Mouse (Mus musculus) midbrain, embryonic 13.5 days (tissue): ENCODE data around the gene Ikzf5. TPM values are rescaled to one million over a fixed set of nuclear protein-coding genes. Genes with fewer than 3 reads are reported as not detected.
"Not testable (repeated sequence)": the region's sequence is repeated elsewhere in the genome, so short reads cannot be mapped to it uniquely, and the experiment has no call there.

Source experiments
- ATAC-seq: fragments of 200-750 bp; cut with Nextera tagmentation; 2 replicates; pipeline ENCODE4 v1.8.0; 2017; ENCODE audit warnings: mild to moderate bottlenecking, moderate TSS enrichment, moderate library complexity
- H3K27ac ChIP-seq: fragments of 300-500 bp; sonication (generic); 2 replicates; pipeline ENCODE4 v1.5.1; 2015; ENCODE audit warnings: inconsistent platforms, mild to moderate bottlenecking, moderate library complexity
- H3K27me3 ChIP-seq: fragments of 300-500 bp; sonication (generic); 2 replicates; pipeline ENCODE4 v1.6.1; 2015; ENCODE audit warnings: mild to moderate bottlenecking, inconsistent platforms
- H3K36me3 ChIP-seq: fragments of 300-500 bp; sonication (generic); 2 replicates; pipeline ENCODE4 v1.6.1; 2015; ENCODE audit warnings: mild to moderate bottlenecking, inconsistent platforms
- H3K4me1 ChIP-seq: fragments of 300-500 bp; sonication (generic); replicated peaks from 2 replicates; pipeline ENCODE4 v1.6.1; 2015; ENCODE audit warnings: inconsistent platforms
- H3K4me2 ChIP-seq: fragments of 300-500 bp; sonication (generic); replicated peaks from 2 replicates; pipeline ENCODE4 v1.6.1; 2015; ENCODE audit warnings: moderate library complexity, mild to moderate bottlenecking, inconsistent platforms
- H3K4me3 ChIP-seq: fragments of 300-500 bp; sonication (generic); replicated peaks from 2 replicates; pipeline ENCODE4 v1.5.1; 2015; ENCODE audit warnings: mild to moderate bottlenecking, inconsistent platforms
- H3K9ac ChIP-seq: fragments of 300-500 bp; sonication (generic); replicated peaks from 2 replicates; pipeline ENCODE4 v1.6.1; 2015; ENCODE audit warnings: mild to moderate bottlenecking, inconsistent platforms
- H3K9me3 ChIP-seq: fragments of 300-500 bp; sonication (generic); 2 replicates; pipeline ENCODE4 v1.6.1; 2016; ENCODE audit warnings: mild to moderate bottlenecking, inconsistent platforms
- WGBS: fragments of 180-500 bp; shearing (Covaris S2); methylation state at CpG from one replicate; pipeline ENCODE4 v1.1.7; 2015; 5-methylcytosine and 5-hydroxymethylcytosine counted together
- polyA plus RNA-seq: library from polyadenylated mRNA; unstranded; fragments of >200 nt; fragmentation: Nextera tagmentation; extraction: Ambion mirVana; gene quantifications from 2 replicates; pipeline ENCODE4 v1.2.1, GENCODE M21; 2015

The Ikzf5 gene
- 14.1 and 16.4 TPM in 2 replicates for polyA plus RNA-seq

DNA sequence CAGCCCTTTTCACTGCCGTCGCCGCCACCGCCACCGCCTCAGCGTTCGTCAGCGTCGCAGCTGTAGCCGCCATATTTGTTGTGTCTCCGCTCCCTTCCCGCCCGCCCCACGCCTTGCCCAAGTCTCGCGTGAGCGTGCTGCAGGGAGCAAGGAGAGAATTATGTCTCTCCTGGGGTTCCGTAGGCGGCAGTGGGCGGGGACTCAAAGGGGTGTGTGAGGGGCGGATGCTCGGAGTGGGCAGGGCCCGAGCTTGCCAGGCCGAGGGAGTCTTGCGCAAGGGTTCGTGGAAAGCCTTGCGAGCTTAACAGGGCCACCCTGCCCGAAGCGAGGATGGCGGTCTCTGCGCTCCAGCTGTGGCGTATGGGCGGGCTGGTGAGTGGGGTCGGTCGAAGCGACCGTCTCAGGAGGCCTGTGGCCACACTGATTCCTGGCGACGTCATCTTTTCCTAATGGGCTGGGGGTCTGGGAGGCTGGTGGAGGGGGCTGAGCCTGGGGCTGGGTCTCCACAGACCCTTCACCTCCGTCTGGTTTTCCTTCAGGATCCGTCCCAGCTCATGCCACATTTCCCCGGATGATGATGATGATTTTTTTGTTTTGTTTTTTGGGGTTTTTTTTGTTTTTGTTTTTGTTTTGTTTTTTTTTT lies at the start of gene Ikzf5, which contains the start of gene Acadsb:
Ikzf5 (minus strand) TSS at position 106 of the 643 bp plus-strand sequence.
Acadsb (plus strand) TSS at position 186 of the 643 bp plus-strand sequence.
- WGBS: under 1% methylated on average over 42 of the region's 42 CpGs
- H3K4me3 ChIP-seq: peak within 1 kb of the TSS; percentile 99
- peak within 1 kb of the TSS; percentile 80 for H3K27ac ChIP-seq
- ATAC-seq: peak; percentile 98
- H3K4me1 ChIP-seq: peaks cover 41% of the 10 kb centered on the region
- H3K27me3 ChIP-seq: no peaks in the 10 kb centered on the region
- H3K9ac ChIP-seq: peak within 1 kb of the TSS; percentile 95
- H3K4me2 ChIP-seq: peak within 1 kb of the TSS; percentile 85
- no peaks in the 10 kb centered on the region for H3K36me3 ChIP-seq
- no peaks in the 10 kb centered on the region for H3K9me3 ChIP-seq

DNA sequence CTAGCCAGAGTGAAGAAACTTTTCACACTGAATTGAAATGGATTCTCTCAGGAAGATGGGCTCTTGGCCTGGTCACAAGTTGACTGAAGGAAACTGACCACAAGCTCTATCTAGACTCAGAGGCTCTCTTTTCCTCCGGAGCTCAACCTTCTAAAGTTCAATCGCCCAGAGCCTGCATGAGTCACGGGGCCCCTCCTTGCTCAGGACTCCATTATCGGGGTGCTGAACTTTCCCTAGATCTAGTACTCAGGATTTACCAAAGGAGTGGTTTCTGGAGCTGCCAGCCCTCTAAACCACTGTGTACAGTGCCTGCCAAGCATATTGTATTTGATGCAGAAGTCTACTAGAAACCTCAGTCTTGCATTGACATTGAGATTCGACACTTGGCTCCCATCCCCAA lies 46.4 kb upstream of the Ikzf5 start:
- Histone ChIP-seq H3K9ac (no peak overlapping the region), H3K4me3 (no peak overlapping the region), H3K36me3 (no peaks in the 10 kb centered on the region), H3K4me2 (no peak overlapping the region), H3K27ac (no peak overlapping the region), H3K27me3 (no peaks in the 10 kb centered on the region), H3K9me3 (no peaks in the 10 kb centered on the region), H3K4me1 (no peaks in the 10 kb centered on the region)
- ATAC-seq: no peak
- WGBS: 92% methylated on average over 5 of the region's 5 CpGs

DNA sequence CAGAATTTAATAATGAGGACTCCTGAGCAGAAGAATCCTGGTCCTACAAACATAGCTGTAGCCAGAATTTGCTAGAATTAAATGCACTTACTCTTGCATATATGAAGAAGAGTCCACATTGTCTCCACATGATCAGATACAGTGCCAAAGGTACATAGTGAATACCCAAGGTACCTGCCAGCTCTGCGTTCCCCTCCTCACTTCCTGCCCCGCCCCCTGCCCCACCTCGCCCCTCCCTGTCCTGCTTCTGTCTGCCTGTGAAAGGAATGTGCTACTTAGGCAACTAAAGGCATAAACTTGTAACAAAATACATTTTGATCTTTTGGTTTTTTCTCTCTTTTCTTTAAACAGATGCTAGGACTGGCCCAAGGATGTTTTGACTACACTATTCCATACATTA lies 26.7 kb upstream of the Ikzf5 start:
- Histone ChIP-seq H3K27me3 (no peaks in the 10 kb centered on the region), H3K36me3 (peaks cover 19% of the 10 kb centered on the region), H3K4me3 (no peak overlapping the region), H3K4me1 (no peaks in the 10 kb centered on the region), H3K4me2 (no peak overlapping the region), H3K9ac (no peak overlapping the region), H3K9me3 (no peaks in the 10 kb centered on the region), H3K27ac (no peak overlapping the region)
- WGBS: 71% methylated on average over 3 of the region's 3 CpGs
- no peak for ATAC-seq

DNA sequence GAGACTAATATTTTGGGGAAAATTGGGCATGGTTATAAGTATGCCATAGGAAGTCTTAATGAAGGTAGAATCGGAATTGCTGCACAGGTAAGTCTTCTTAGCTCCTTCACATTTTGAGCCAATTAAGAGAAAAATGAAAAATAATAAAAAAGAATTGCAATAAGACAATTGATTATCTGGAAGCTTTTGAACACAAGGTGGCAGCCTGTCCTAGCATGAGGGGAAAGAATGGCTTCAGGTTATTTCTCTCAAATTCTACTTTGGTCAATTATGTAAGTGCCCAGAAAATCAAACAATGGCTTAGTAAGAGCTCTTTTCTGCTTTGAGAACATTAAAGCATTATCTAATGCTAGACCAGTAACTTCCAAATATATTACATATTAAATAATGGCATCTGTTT lies 24.0 kb upstream of the Ikzf5 start:
- Histone ChIP-seq H3K9me3 (no peaks in the 10 kb centered on the region), H3K27me3 (no peaks in the 10 kb centered on the region), H3K4me3 (no peak overlapping the region), H3K36me3 (peaks cover 29% of the 10 kb centered on the region), H3K4me1 (no peaks in the 10 kb centered on the region), H3K4me2 (no peak overlapping the region), H3K9ac (no peak overlapping the region), H3K27ac (no peak overlapping the region)
- 81% methylated on average over 1 of the region's 1 CpGs for WGBS
- ATAC-seq: no peak

DNA sequence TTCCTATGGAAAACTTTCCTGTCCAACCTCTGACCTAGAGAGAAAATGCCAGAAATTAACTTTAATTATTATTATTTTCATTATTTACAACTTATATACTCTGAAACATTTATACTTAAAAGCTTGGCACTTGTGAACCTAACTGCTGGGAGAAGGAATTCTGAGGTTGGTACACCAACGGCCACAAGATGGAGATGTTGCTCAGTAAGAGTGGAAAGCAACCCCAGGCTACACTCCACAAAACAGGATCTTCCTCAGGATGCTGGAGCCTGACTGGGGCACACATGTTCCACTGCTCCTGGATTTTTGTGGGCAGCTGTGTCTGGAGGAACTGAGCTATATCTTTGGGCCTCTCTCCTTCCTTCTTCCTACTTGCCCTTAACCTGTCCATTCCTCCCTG lies 21.9 kb upstream of the Ikzf5 start:
- 11% methylated on average over 1 of the region's 1 CpGs for WGBS
- no peaks in the 10 kb centered on the region for H3K27me3 ChIP-seq
- H3K4me1 ChIP-seq: no peaks in the 10 kb centered on the region
- H3K9me3 ChIP-seq: no peaks in the 10 kb centered on the region
- no peak overlapping the region for H3K9ac ChIP-seq
- peaks cover 45% of the 10 kb centered on the region for H3K36me3 ChIP-seq
- no peak overlapping the region for H3K27ac ChIP-seq
- 0 out of 2 replicates have a peak, but pooled peaks have one; percentile 40 for ATAC-seq
- no peak overlapping the region for H3K4me3 ChIP-seq
- no peak overlapping the region for H3K4me2 ChIP-seq

DNA sequence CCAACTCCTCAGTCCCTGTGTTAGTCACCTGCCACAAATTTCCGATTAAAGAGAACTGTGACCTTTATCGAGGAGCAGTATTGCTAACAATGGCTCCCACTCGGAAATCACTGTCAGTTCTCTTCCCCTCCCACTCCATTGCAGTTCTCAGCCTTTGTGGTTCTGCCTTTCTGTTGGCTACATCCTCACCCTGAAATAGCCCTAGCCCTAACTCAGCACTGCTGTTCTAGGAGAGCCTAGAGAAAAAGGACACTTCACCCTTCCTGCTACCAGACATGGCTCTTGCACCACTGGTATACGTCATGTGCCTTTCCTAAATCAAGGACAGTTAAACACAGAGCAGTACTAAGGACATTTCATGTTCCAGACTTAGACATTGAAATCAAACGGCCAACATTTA lies 17.0 kb upstream of the Ikzf5 start:
- no peak for ATAC-seq
- Histone ChIP-seq H3K9me3 (no peaks in the 10 kb centered on the region), H3K4me2 (no peak overlapping the region), H3K36me3 (peaks cover 47% of the 10 kb centered on the region), H3K4me1 (no peaks in the 10 kb centered on the region), H3K27ac (no peak overlapping the region), H3K9ac (no peak overlapping the region), H3K4me3 (no peak overlapping the region), H3K27me3 (no peaks in the 10 kb centered on the region)
- WGBS: 87% methylated on average over 5 of the region's 5 CpGs

DNA sequence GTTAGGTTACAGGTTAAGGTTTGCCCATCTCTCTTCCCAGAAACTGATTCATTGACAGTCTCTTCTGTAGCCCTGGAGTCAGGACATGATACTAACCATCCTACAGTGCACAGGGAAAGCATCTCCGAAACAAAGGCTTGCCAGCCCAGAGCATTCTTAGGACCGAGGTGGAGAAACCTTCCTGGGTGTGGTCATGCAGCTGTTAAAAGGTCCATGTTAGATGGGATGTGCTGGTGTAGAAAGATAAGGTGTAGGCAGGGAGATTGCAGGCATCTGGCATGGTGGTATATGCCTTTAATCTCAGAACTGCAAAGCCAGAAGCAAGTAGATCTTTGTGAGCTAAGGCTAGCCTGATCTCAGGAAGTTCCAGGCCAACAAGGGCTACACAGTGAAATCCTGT lies 14.6 kb upstream of the Ikzf5 start:
- WGBS: 94% methylated on average over 2 of the region's 2 CpGs
- ATAC-seq: no peak
- peaks cover 30% of the 10 kb centered on the region for H3K36me3 ChIP-seq

DNA sequence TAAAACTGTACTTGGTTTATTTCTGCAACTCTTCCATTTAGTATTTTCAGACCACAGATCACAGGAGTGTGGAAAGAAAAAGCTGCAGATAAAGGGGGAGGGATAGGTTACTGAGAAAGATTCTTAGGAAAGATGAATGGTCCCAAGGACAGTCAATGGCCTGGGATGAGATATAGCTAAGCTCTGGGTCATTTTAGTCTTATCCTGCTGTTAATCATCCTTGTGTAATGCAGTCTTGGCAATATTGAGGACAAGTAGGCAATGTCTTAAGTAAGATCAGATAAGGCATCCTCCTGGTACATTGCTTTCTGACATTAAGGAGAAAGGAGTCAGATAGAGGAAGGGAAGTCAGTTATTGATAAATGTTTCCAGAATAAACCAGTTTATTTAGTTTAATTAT lies 7.3 kb upstream of the Ikzf5 start:
- no peak for ATAC-seq
- Histone ChIP-seq H3K4me3 (no peak overlapping the region), H3K9ac (no peak overlapping the region)

More for the DNA sequence above, 14.6 kb upstream of the Ikzf5 start:
- Histone ChIP-seq H3K9ac (no peak overlapping the region), H3K4me2 (no peak overlapping the region), H3K4me3 (no peak overlapping the region), H3K27ac (no peak overlapping the region), H3K27me3 (no peaks in the 10 kb centered on the region), H3K9me3 (no peaks in the 10 kb centered on the region), H3K4me1 (no peaks in the 10 kb centered on the region)

DNA sequence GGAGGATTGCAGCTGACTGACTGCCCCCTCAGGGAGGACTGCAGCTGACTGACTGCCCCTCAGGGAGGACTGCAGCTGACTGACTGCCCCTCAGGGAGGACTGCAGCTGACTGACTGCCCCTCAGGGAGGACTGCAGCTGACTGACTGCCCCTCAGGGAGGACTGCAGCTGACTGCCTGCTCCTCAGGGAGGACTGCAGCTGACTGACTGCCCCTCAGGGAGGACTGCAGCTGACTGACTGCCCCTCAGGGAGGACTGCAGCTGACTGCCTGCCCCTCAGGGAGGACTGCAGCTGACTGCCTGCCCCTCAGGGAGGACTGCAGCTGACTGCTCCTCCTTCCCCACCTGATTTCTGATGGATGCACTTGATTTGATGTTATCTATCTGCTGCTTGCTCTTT lies 6.4 kb upstream of the Ikzf5 start:
- not testable (repeated sequence) for H3K27me3 ChIP-seq, H3K9ac ChIP-seq, H3K27ac ChIP-seq, H3K9me3 ChIP-seq, H3K4me3 ChIP-seq, H3K36me3 ChIP-seq, H3K4me2 ChIP-seq, ATAC-seq
- peaks cover 15% of the 10 kb centered on the region for H3K4me1 ChIP-seq

More for the DNA sequence above, 7.3 kb upstream of the Ikzf5 start:
- no peaks in the 10 kb centered on the region for H3K36me3 ChIP-seq
- peaks cover 6% of the 10 kb centered on the region for H3K4me1 ChIP-seq
- H3K27me3 ChIP-seq: no peaks in the 10 kb centered on the region
- H3K4me2 ChIP-seq: no peak overlapping the region
- H3K27ac ChIP-seq: no peak overlapping the region
- H3K9me3 ChIP-seq: no peaks in the 10 kb centered on the region

DNA sequence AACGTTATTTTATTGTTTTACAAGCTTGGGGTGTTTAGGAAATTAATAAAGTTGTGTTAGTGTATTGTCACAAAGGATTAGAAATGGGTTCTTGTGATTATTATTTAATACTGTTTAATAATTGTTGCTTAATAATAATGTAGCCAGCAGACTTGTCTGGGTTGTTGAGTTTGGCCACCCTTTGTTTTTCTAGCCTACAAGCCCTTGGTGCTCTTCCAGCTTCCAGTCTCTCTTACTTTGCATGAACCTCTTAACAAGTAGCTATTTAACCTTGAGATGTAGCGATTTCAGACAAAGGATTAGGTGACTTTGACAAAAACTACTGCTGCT lies 1.6 kb upstream of the Ikzf5 start:
- H3K36me3 ChIP-seq: no peaks in the 10 kb centered on the region
- H3K4me3 ChIP-seq: no peak overlapping the region
- H3K9ac ChIP-seq: no peak overlapping the region
- 74% methylated on average over 2 of the region's 2 CpGs for WGBS
- peaks cover 41% of the 10 kb centered on the region for H3K4me1 ChIP-seq
- H3K4me2 ChIP-seq: peak overlapping the region; percentile 64
- H3K27ac ChIP-seq: no peak overlapping the region
- ATAC-seq: no peak
- H3K27me3 ChIP-seq: no peaks in the 10 kb centered on the region
- H3K9me3 ChIP-seq: no peaks in the 10 kb centered on the region

DNA sequence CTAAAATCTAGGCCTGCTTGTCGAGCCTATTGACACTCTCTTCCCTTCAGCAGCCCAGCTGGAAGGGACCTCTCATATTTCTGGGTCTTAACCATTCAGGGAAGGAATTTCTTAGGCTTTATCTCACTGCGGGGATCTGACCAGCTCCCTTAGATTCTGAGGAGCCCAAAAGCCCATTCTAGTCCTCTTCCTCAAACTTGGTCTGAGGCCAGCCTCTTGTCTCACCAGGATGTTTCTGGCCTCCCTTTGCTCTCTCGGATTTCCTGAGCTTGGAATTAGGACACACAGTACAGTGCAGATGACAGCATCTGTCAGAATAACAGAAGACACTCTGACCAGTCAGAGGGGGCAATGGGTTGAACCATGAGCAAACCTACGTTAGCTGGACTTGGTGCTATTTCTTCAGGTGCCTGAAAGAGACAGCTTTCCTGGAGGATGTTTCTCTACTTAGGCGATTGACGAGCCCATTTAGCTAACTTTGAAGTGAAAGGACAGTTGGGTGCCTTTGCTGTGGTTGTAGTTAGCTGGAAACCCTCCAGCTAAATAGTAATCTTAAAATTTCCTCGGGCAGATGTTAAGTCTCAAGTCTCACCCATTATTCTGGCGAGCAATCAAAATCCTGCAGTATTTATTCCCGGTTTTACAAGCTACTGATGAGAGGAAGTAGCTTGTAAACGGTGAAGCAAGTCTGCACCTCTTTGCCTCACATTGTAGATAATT lies 1.1 kb upstream of the Ikzf5 start:
- H3K27ac ChIP-seq: no peak overlapping the region
- ATAC-seq: no peak
- peak overlapping the region; percentile 99 for H3K4me3 ChIP-seq
- no peaks in the 10 kb centered on the region for H3K27me3 ChIP-seq
- peak overlapping the region; percentile 64 for H3K4me2 ChIP-seq
- peak overlapping the region; percentile 86 for H3K9ac ChIP-seq
- WGBS: 70% methylated on average over 10 of the region's 10 CpGs
- peaks cover 41% of the 10 kb centered on the region for H3K4me1 ChIP-seq
- H3K36me3 ChIP-seq: no peaks in the 10 kb centered on the region
- no peaks in the 10 kb centered on the region for H3K9me3 ChIP-seq

DNA sequence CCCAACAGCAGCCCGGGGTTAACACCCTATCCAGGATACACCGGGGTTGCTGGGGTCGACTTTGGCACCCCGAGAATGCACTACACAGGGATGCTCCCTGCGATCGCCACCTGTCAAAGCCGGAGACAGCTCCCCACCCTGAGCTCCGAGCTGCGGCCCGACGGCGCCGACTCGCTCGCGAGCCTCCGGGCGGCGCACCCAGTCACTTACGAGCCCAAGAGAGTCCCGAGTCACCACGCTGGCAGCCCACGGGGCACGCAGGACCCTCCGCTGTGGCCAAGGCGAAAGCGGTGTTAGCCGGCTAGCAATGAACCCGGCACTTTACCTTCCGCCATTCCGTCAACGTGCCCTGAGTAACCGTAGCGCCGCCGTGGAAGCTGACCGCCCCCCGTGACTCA lies 334 bp downstream of the Ikzf5 start:
- Histone ChIP-seq H3K9me3 (no peaks in the 10 kb centered on the region), H3K36me3 (no peaks in the 10 kb centered on the region), H3K4me1 (peaks cover 41% of the 10 kb centered on the region), H3K27ac (peak overlapping the region; percentile 80), H3K9ac (peak overlapping the region; percentile 95), H3K4me3 (peak overlapping the region; percentile 99), H3K27me3 (no peaks in the 10 kb centered on the region), H3K4me2 (peak overlapping the region; percentile 85)
- under 1% methylated on average over 38 of the region's 38 CpGs for WGBS
- peak; percentile 81; the same call in 1 of the 2 replicates for ATAC-seq
